8 mouse cellular contexts compared by ENCODE assay signal in genomic region chr12:26411841-26412450, GRCm38 (mm10). TPM values are rescaled to one million over a fixed set of nuclear protein-coding genes. Genes with fewer than 3 reads are reported as not detected.
DNase-seq lines count a peak whose midpoint lies in the region; ATAC-seq lines count a peak whose summit lies in the region.
"Had no signal": no experiment of that assay in that cellular context is flagged by ENCODE, and none has a peak within 500 bp of the region (broad histone marks: within the 10 kb centered on the region; RNA-seq: fewer than 3 reads in every experiment).

No protein-coding gene starts in this region.

- H3K27ac ChIP-seq in intestine, embryonic 15.5 days, result no peak overlapping the region
- no peak overlapping the region for H3K27ac ChIP-seq in intestine, embryonic 16.5 days (ENCODE audit: low read length)
- H3K27ac ChIP-seq in embryonic facial prominence, embryonic 10.5 days (replicated peaks), result no peak overlapping the region
- no peak overlapping the region for H3K27ac ChIP-seq in embryonic facial prominence, embryonic 15.5 days (replicated peaks)
- H3K27ac ChIP-seq in midbrain, embryonic 10.5 days (replicated peaks), result no peak overlapping the region

- peak overlapping the region; percentile 87; the same call in 1 of the 2 replicates for H3K4me2 ChIP-seq in intestine, embryonic 15.5 days (replicated peaks)
- no peak overlapping the region for H3K4me2 ChIP-seq in intestine, embryonic 16.5 days (ENCODE audit: low read depth, low read length)
- peak overlapping the region; percentile 59; the same call in 1 of the 2 replicates for H3K4me2 ChIP-seq in embryonic facial prominence, embryonic 15.5 days (replicated peaks)

- no peak overlapping the region for H3K4me3 ChIP-seq in intestine, embryonic 15.5 days (replicated peaks)
- no peak overlapping the region for H3K4me3 ChIP-seq in intestine, embryonic 16.5 days (ENCODE audit: low read length)
- H3K4me3 ChIP-seq in embryonic facial prominence, embryonic 10.5 days, result peak overlapping the region; percentile 11; the same call in 1 of the 2 replicates
- H3K4me3 ChIP-seq in embryonic facial prominence, embryonic 15.5 days (replicated peaks), result no peak overlapping the region
- peak overlapping the region; percentile 97; the same call in 1 of the 2 replicates for H3K4me3 ChIP-seq in midbrain, embryonic 10.5 days

- no peaks in the 10 kb centered on the region for H3K27me3 ChIP-seq in intestine, embryonic 15.5 days (replicated peaks)
- H3K27me3 ChIP-seq in intestine, embryonic 16.5 days (replicated peaks; ENCODE audit: control insufficient read depth, insufficient read depth, low read length), result no peaks in the 10 kb centered on the region
- H3K27me3 ChIP-seq in embryonic facial prominence, embryonic 10.5 days (replicated peaks; ENCODE audit: low read depth, poor library complexity, severe bottlenecking), result no peaks in the 10 kb centered on the region
- H3K27me3 ChIP-seq in embryonic facial prominence, embryonic 15.5 days, result no peaks in the 10 kb centered on the region
- H3K27me3 ChIP-seq in midbrain, embryonic 10.5 days (ENCODE audit: low read depth, poor library complexity, severe bottlenecking), result no peaks in the 10 kb centered on the region; the same call in 1 of the 2 replicates

- no peak overlapping the region for H3K9ac ChIP-seq in intestine, embryonic 15.5 days
- H3K9ac ChIP-seq in intestine, embryonic 16.5 days (ENCODE audit: low read depth, low read length), result no peak overlapping the region
- H3K9ac ChIP-seq in embryonic facial prominence, embryonic 15.5 days, result no peak overlapping the region

- no peak for DNase-seq in embryonic facial prominence, embryonic 10.5 days (ENCODE audit: low spot score)
- DNase-seq in midbrain, embryonic 10.5 days (ENCODE audit: low spot score), result no peak
- no peak for DNase-seq in urinary bladder, postnatal 4 days (ENCODE audit: low spot score in 2 of 2)
- DNase-seq in adrenal gland, adult (ENCODE audit: inconsistent age in 2 of 2, low spot score in 1 of 2), result no peak
- DNase-seq: cerebellum, adult 8-10 months had no signal

- no peak for ATAC-seq in intestine, embryonic 15.5 days
- ATAC-seq in intestine, embryonic 16.5 days, result no peak
- no peak for ATAC-seq in embryonic facial prominence, embryonic 15.5 days (ENCODE audit: insufficient number of reproducible peaks, low FRiP score, low TSS enrichment, low read depth)

- 68% methylated on average over 10 of the region's 10 CpGs for WGBS in intestine, embryonic 15.5 days
- 66% methylated on average over 10 of the region's 10 CpGs for WGBS in intestine, embryonic 16.5 days
- 85% methylated on average over 10 of the region's 10 CpGs for WGBS in embryonic facial prominence, embryonic 10.5 days
- 61% methylated on average over 10 of the region's 10 CpGs for WGBS in embryonic facial prominence, embryonic 15.5 days
- 85% methylated on average over 10 of the region's 10 CpGs for WGBS in midbrain, embryonic 10.5 days

- H3K4me1 ChIP-seq in intestine, embryonic 15.5 days (replicated peaks), result peaks cover 11% of the 10 kb centered on the region; the same call in 1 of the 2 replicates
- H3K4me1 ChIP-seq in intestine, embryonic 16.5 days (ENCODE audit: control insufficient read depth, insufficient read depth, low read length), result peaks cover 6% of the 10 kb centered on the region
- H3K4me1 ChIP-seq in embryonic facial prominence, embryonic 10.5 days, result peaks cover 67% of the 10 kb centered on the region
- peaks cover 45% of the 10 kb centered on the region for H3K4me1 ChIP-seq in embryonic facial prominence, embryonic 15.5 days
- peaks cover 41% of the 10 kb centered on the region for H3K4me1 ChIP-seq in midbrain, embryonic 10.5 days

- no peaks in the 10 kb centered on the region for H3K9me3 ChIP-seq in intestine, embryonic 15.5 days
- H3K9me3 ChIP-seq in intestine, embryonic 16.5 days (ENCODE audit: control insufficient read depth, low read length), result no peaks in the 10 kb centered on the region
- H3K9me3 ChIP-seq in embryonic facial prominence, embryonic 10.5 days, result no peaks in the 10 kb centered on the region
- H3K9me3 ChIP-seq in embryonic facial prominence, embryonic 15.5 days (replicated peaks), result no peaks in the 10 kb centered on the region
- no peaks in the 10 kb centered on the region for H3K9me3 ChIP-seq in midbrain, embryonic 10.5 days (replicated peaks)

- H3K36me3 ChIP-seq in intestine, embryonic 15.5 days, result no peaks in the 10 kb centered on the region
- H3K36me3 ChIP-seq in intestine, embryonic 16.5 days (ENCODE audit: control insufficient read depth, insufficient read depth, low read length), result no peaks in the 10 kb centered on the region
- peaks cover 54% of the 10 kb centered on the region for H3K36me3 ChIP-seq in embryonic facial prominence, embryonic 10.5 days (replicated peaks)
- no peaks in the 10 kb centered on the region for H3K36me3 ChIP-seq in embryonic facial prominence, embryonic 15.5 days
- H3K36me3 ChIP-seq in midbrain, embryonic 10.5 days, result peaks cover 50% of the 10 kb centered on the region

RNA-seq across cellular contexts. Expression of gene Rnf144a, which starts 3.1 kb away (rescaled TPM):
- polyA plus RNA-seq in intestine, embryonic 15.5 days (2015; fragmentation: Nextera tagmentation; extraction: Ambion mirVana), result 17.5 and 20.1 TPM in 2 replicates
- polyA plus RNA-seq in intestine, embryonic 16.5 days (2015; fragmentation: Nextera tagmentation; extraction: Ambion mirVana), result 13.7 and 13.8 TPM in 2 replicates
- polyA plus RNA-seq in embryonic facial prominence, embryonic 10.5 days (2016; fragmentation: Nextera tagmentation; extraction: Ambion mirVana), result 43.1 and 44.9 TPM in 2 replicates
- 38.7 and 40.0 TPM in 2 replicates for polyA plus RNA-seq in embryonic facial prominence, embryonic 15.5 days (2015; fragmentation: Nextera tagmentation; extraction: Ambion mirVana)
- 35.5 and 35.6 TPM in 2 replicates for polyA plus RNA-seq in midbrain, embryonic 10.5 days (2016; fragmentation: Nextera tagmentation; extraction: Ambion mirVana)

RNA-seq across cellular contexts. Expression of gene Rsad2, which starts 44.3 kb away (rescaled TPM):
- 1.1 and 1.2 TPM in 2 replicates for polyA plus RNA-seq in intestine, embryonic 15.5 days (2015; fragmentation: Nextera tagmentation; extraction: Ambion mirVana)
- 1.2 TPM in 2 replicates for polyA plus RNA-seq in intestine, embryonic 16.5 days (2015; fragmentation: Nextera tagmentation; extraction: Ambion mirVana)
- polyA plus RNA-seq in embryonic facial prominence, embryonic 10.5 days (2016; fragmentation: Nextera tagmentation; extraction: Ambion mirVana), result 0.25 and 0.33 TPM in 2 replicates
- polyA plus RNA-seq in embryonic facial prominence, embryonic 15.5 days (2015; fragmentation: Nextera tagmentation; extraction: Ambion mirVana), result 1.5 and 1.6 TPM in 2 replicates
- polyA plus RNA-seq in midbrain, embryonic 10.5 days (2016; fragmentation: Nextera tagmentation; extraction: Ambion mirVana), result 0.14 and 0.35 TPM in 2 replicates

RNA-seq across cellular contexts. Expression of gene Cmpk2, which starts 57.1 kb away (rescaled TPM):
- 4.6 and 5.6 TPM in 2 replicates for polyA plus RNA-seq in intestine, embryonic 15.5 days (2015; fragmentation: Nextera tagmentation; extraction: Ambion mirVana)
- 4.4 and 5.5 TPM in 2 replicates for polyA plus RNA-seq in intestine, embryonic 16.5 days (2015; fragmentation: Nextera tagmentation; extraction: Ambion mirVana)
- polyA plus RNA-seq in embryonic facial prominence, embryonic 10.5 days (2016; fragmentation: Nextera tagmentation; extraction: Ambion mirVana), result 3.8 and 4.1 TPM in 2 replicates
- polyA plus RNA-seq in embryonic facial prominence, embryonic 15.5 days (2015; fragmentation: Nextera tagmentation; extraction: Ambion mirVana), result 7.5 and 8.8 TPM in 2 replicates
- polyA plus RNA-seq in midbrain, embryonic 10.5 days (2016; fragmentation: Nextera tagmentation; extraction: Ambion mirVana), result 4.2 and 6.2 TPM in 2 replicates

Comparison
In these comparisons a context has a peak if more than half of its experiments do, and no peak if none do; other contexts are left out.
1. H3K4me3 ChIP-seq: peak in embryonic facial prominence, embryonic 10.5 days (single experiment) and midbrain, embryonic 10.5 days (single experiment); none in intestine, embryonic 15.5 days (single experiment), intestine, embryonic 16.5 days (single experiment) and embryonic facial prominence, embryonic 15.5 days (single experiment).